Mouse (Mus musculus) heart, adult 18-20 months (tissue): Measurements from ENCODE around the gene Sh2b2. TPM values are rescaled to one million over a fixed set of nuclear protein-coding genes. Genes with fewer than 3 reads are reported as not detected.

ENCODE experiments used
- DNase-seq, 2 experiments: peaks; one replicate each; pipeline ENCODE4 v3.0.0; 2021 to 2022; ENCODE audit warnings: mixed read lengths in 1 of 2
- long read RNA-seq, 2 experiments: library from polyadenylated mRNA; stranded (forward); transcript quantifications; one replicate each; pipeline ENCODE4 v2.0.0; 2021
- total RNA-seq, 2 experiments: library from RNA; stranded (reverse); gene quantifications; 2 replicates each; pipeline ENCODE4 v1.2.3; 2021

Gene Sh2b2
- total RNA-seq = 1 to 10 TPM; 1.0 to 2.0 TPM
- long read RNA-seq, experiment 1 = 0 reads
- long read RNA-seq, experiment 2 = 0 reads

GRCm38 (mm10) chr5:136246452-136246838 lies at the start of gene Sh2b2:
Gene Sh2b2 (minus strand): TSS chr5:136246556.
- peak in 1 of 2 experiments; percentile 22 for DNase-seq

GRCm38 (mm10) chr5:136292971-136293418 lies 46.6 kb upstream of the Sh2b2 start:
- DNase-seq = peak; percentile 30 to 32

- DNase-seq = no peak
Measured at GRCm38 (mm10) chr5:136292361-136292760, 46.0 kb upstream of the Sh2b2 start.

GRCm38 (mm10) chr5:136291562-136291961 lies 45.2 kb upstream of the Sh2b2 start:
- DNase-seq = peak; percentile 23 to 36

GRCm38 (mm10) chr5:136289776-136290175 lies 43.4 kb upstream of the Sh2b2 start:
- DNase-seq = no peak

- no peak for DNase-seq
Measured at GRCm38 (mm10) chr5:136288351-136289081, 42.2 kb upstream of the Sh2b2 start.

GRCm38 (mm10) chr5:136286566-136286965 lies 40.2 kb upstream of the Sh2b2 start:
- DNase-seq = no peak

GRCm38 (mm10) chr5:136285106-136285505 lies 38.8 kb upstream of the Sh2b2 start:
- no peak for DNase-seq

- peak in 1 of 2 experiments; percentile 44 for DNase-seq
Measured at GRCm38 (mm10) chr5:136281351-136281750, 35.0 kb upstream of the Sh2b2 start.

- no peak for DNase-seq
Measured at GRCm38 (mm10) chr5:136274739-136275138, 28.4 kb upstream of the Sh2b2 start.

GRCm38 (mm10) chr5:136269937-136270336 lies 23.6 kb upstream of the Sh2b2 start:
- no peak for DNase-seq

- DNase-seq = no peak
Measured at GRCm38 (mm10) chr5:136266077-136266476, 19.7 kb upstream of the Sh2b2 start.

GRCm38 (mm10) chr5:136263342-136263741 lies 17.0 kb upstream of the Sh2b2 start:
- DNase-seq = no peak

- peak; percentile 49 to 84 for DNase-seq
Measured at GRCm38 (mm10) chr5:136258919-136259318, 12.6 kb upstream of the Sh2b2 start.

GRCm38 (mm10) chr5:136252899-136253298 lies 6.5 kb upstream of the Sh2b2 start:
- DNase-seq = peak; percentile 84 to 88

- DNase-seq = peak in 1 of 2 experiments; percentile 41
Measured at GRCm38 (mm10) chr5:136251004-136251403, 4.6 kb upstream of the Sh2b2 start.

- no peak for DNase-seq
Measured at GRCm38 (mm10) chr5:136248441-136248840, 2.1 kb upstream of the Sh2b2 start.

- DNase-seq = no peak
Measured at GRCm38 (mm10) chr5:136245541-136246451, 560 bp downstream of the Sh2b2 start.

GRCm38 (mm10) chr5:136244762-136245540 lies 1.4 kb downstream of the Sh2b2 start:
- DNase-seq = peak; percentile 85 to 90

- DNase-seq = peak; percentile 26 to 27
Measured at GRCm38 (mm10) chr5:136243851-136244761, 2.2 kb downstream of the Sh2b2 start.

- DNase-seq = no peak
Measured at GRCm38 (mm10) chr5:136241161-136241560, 5.2 kb downstream of the Sh2b2 start.
